Mouse (Mus musculus) cerebellum, postnatal 25 days (tissue): ENCODE data around the gene Tmem163.

Experiments used
- DNase-seq, 2 experiments: peaks; one replicate each; pipeline ENCODE4 v3.0.0; 2021; ENCODE audit warnings: mixed read lengths in 2 of 2

Tmem163 gene

GRCm38 (mm10) chr1:127679498-127680133 lies at the start of gene Tmem163:
Gene Tmem163 (minus strand): TSS chr1:127679548.
- peak; percentile 75 to 82 for DNase-seq

GRCm38 (mm10) chr1:127729096-127729495 lies 49.7 kb upstream of the Tmem163 start, which contains the start of gene Acmsd:
Gene Acmsd (plus strand): TSS chr1:127729413.
- no peak for DNase-seq

GRCm38 (mm10) chr1:127723596-127723995 lies 44.2 kb upstream of the Tmem163 start:
- DNase-seq: no peak

- DNase-seq: no peak
These were observed 38.9 kb upstream of the Tmem163 start for GRCm38 (mm10) chr1:127718290-127718689.

- no peak for DNase-seq
These were observed 37.1 kb upstream of the Tmem163 start for GRCm38 (mm10) chr1:127716441-127716840.

- DNase-seq: no peak
These were observed 26.9 kb upstream of the Tmem163 start for GRCm38 (mm10) chr1:127706269-127706668.

GRCm38 (mm10) chr1:127702187-127702586 lies 22.8 kb upstream of the Tmem163 start:
- no peak for DNase-seq

- no peak for DNase-seq
These were observed 17.2 kb upstream of the Tmem163 start for GRCm38 (mm10) chr1:127696533-127696932.

- DNase-seq: peak; percentile 85 to 89
These were observed 1.4 kb downstream of the Tmem163 start for GRCm38 (mm10) chr1:127677661-127678580.

GRCm38 (mm10) chr1:127677131-127677631 lies 2.2 kb downstream of the Tmem163 start:
- peak; percentile 77 to 78 for DNase-seq

- peak; percentile 54 to 63 for DNase-seq
These were observed 2.7 kb downstream of the Tmem163 start for GRCm38 (mm10) chr1:127676516-127677099.

- peak; percentile 90 to 94 for DNase-seq
These were observed 3.2 kb downstream of the Tmem163 start for GRCm38 (mm10) chr1:127676116-127676515.

- no peak for DNase-seq
These were observed 4.1 kb downstream of the Tmem163 start for GRCm38 (mm10) chr1:127675253-127675652.

- no peak for DNase-seq
These were observed 5.9 kb downstream of the Tmem163 start for GRCm38 (mm10) chr1:127673221-127674050.

GRCm38 (mm10) chr1:127668161-127668560 lies 11.2 kb downstream of the Tmem163 start:
- peak in 1 of 2 experiments; percentile 56 for DNase-seq

GRCm38 (mm10) chr1:127667110-127667860 lies 12.1 kb downstream of the Tmem163 start:
- DNase-seq: no peak

- DNase-seq: no peak
These were observed 13.1 kb downstream of the Tmem163 start for GRCm38 (mm10) chr1:127666221-127666620.

GRCm38 (mm10) chr1:127662385-127663068 lies 16.8 kb downstream of the Tmem163 start:
- DNase-seq: no peak

- no peak for DNase-seq
These were observed 18.0 kb downstream of the Tmem163 start for GRCm38 (mm10) chr1:127661118-127662012.

- DNase-seq: no peak
These were observed 27.8 kb downstream of the Tmem163 start for GRCm38 (mm10) chr1:127651564-127651963.
